Mouse (Mus musculus): ENCODE measurements around the gene Tpt1.

Gene Tpt1

DNA sequence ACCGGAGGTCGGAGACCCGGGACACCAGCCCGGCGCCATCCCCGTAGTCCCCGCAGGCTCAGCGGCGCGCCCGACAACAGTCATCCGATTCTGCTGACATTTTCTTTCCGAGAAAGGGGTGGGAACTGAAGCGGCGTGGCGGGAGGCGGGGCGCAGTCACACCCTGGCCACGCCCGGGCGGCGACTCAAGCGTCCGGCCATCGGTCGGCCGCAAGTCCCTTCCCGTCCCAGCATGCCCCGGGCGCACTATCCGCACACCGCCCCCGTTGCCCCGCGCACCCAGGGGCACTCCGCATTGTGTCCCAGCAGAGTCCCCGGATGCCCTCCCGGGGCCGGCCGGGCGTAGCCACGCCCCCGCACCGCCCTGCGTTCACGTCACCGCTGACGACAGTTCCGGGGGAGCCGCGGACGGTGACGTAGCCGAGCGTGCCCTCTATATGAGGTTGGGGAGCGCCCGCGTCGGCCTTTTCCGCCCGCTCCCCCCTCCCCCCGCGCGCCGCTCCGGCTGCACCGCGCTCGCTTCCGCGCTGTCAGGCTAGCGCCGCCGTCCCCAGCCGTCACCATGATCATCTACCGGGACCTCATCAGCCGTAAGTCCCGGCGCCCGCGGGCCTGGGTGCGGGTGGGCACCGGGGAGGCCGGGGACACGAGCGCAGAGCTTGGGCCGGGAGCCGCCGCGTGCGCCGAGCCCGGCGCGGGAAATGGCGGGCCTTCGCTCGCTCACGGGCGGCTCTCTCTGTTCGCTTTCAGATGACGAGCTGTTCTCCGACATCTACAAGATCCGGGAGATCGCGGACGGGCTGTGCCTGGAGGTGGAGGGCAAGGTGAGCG, at the start of gene Tpt1:
TSS of gene Tpt1 (plus strand) at position 227 of the 831 bp plus-strand sequence.
- in situ Hi-C loops (cut with MboI; ENCODE audit: unreplicated experiment in 2 of 2) = loop anchor here in 1 of 2 experiments (10.0 to 25.0 kb wide), 2 partner anchors 560 to 842 kb away; partner anchors contain the start of gene Zc3h13

GRCm38 (mm10) chr14:75795918-75796317, 49.0 kb upstream of the Tpt1 start:
- in situ Hi-C loops (cut with MboI; ENCODE audit: unreplicated experiment in 2 of 2) = no loop called here

GRCm38 (mm10) chr14:75797769-75798386, 47.0 kb upstream of the Tpt1 start:
- in situ Hi-C loops (cut with MboI; ENCODE audit: unreplicated experiment in 2 of 2) = no loop called here

DNA sequence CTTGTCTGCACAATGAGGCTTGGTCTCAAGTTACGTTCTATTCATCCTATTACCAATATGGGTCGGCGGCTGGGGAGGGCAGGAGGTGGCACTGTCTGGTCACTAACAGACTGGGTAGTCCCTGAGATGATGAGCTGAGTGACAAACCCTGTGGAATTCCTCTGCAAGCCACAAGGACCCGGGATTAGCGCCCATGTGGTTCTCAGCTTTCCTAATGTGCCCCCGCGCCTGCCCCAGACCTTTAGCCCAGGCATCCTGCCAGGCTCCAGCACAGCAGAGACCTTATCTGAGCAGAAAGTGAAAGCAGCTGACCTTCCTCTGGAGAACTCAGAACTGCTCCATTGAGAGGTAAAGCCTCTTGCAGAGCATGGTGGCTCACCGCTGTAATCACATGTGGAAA, 37.1 kb upstream of the Tpt1 start:
- in situ Hi-C loops (cut with MboI; ENCODE audit: unreplicated experiment in 2 of 2) = no loop called here

- in situ Hi-C loops (cut with MboI; ENCODE audit: unreplicated experiment in 2 of 2) = no loop called here
Observed at GRCm38 (mm10) chr14:75809931-75810330, 35.0 kb upstream of the Tpt1 start.

- in situ Hi-C loops (cut with MboI; ENCODE audit: unreplicated experiment in 2 of 2) = no loop called here
Observed at GRCm38 (mm10) chr14:75818528-75818927, 26.4 kb upstream of the Tpt1 start.

DNA sequence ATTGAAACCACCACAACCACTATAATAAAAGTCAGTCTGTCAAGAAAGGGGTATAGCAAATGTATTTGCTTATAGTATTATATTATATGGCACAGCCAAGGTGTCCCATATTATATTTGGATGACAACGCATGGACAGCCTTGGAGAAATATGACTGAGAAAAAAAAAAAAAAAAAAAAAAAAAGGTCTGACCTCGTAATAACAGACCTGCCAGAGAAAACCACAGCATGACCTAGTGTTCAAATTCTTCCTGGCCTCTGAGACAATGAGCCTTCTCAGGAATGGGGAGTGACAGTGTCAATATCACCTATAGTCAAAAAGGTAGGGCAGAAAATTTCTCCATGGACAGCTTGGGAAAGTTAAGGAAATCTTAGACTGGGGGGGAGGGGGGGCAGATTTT, 25.6 kb upstream of the Tpt1 start:
- in situ Hi-C loops (cut with MboI; ENCODE audit: unreplicated experiment in 2 of 2) = no loop called here

DNA sequence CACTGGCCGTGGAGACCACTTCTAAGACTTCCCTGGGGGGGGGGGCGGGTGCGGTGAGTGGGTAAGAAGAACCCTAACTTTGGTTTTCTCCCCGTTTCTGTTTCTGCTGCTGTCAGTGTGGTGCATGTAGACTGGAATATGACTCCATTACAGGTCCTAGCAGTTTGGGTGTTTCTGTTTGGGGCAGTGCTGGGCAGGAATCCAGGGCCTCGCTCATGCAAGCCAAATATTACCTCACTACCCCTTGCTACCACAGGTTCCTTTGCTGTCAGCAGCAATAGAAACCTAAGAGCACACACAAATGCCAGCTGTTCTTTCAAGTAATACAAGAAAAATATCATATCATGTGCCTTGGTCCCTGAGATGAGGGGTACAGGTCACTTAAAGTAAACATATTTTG, 24.9 kb upstream of the Tpt1 start:
- in situ Hi-C loops (cut with MboI; ENCODE audit: unreplicated experiment in 2 of 2) = no loop called here

GRCm38 (mm10) chr14:75826851-75827410, 18.0 kb upstream of the Tpt1 start:
- in situ Hi-C loops (cut with MboI; ENCODE audit: unreplicated experiment in 2 of 2) = loop anchor here in 1 of 2 experiments (5.0 to 25.0 kb wide), 2 partner anchors 35 to 860 kb away; no protein-coding TSS in a partner anchor

- in situ Hi-C loops (cut with MboI; ENCODE audit: unreplicated experiment in 2 of 2) = loop anchor here in 1 of 2 experiments (5.0 to 25.0 kb wide), 2 partner anchors 36 to 859 kb away; no protein-coding TSS in a partner anchor
Observed at GRCm38 (mm10) chr14:75828221-75828620, 16.7 kb upstream of the Tpt1 start.

DNA sequence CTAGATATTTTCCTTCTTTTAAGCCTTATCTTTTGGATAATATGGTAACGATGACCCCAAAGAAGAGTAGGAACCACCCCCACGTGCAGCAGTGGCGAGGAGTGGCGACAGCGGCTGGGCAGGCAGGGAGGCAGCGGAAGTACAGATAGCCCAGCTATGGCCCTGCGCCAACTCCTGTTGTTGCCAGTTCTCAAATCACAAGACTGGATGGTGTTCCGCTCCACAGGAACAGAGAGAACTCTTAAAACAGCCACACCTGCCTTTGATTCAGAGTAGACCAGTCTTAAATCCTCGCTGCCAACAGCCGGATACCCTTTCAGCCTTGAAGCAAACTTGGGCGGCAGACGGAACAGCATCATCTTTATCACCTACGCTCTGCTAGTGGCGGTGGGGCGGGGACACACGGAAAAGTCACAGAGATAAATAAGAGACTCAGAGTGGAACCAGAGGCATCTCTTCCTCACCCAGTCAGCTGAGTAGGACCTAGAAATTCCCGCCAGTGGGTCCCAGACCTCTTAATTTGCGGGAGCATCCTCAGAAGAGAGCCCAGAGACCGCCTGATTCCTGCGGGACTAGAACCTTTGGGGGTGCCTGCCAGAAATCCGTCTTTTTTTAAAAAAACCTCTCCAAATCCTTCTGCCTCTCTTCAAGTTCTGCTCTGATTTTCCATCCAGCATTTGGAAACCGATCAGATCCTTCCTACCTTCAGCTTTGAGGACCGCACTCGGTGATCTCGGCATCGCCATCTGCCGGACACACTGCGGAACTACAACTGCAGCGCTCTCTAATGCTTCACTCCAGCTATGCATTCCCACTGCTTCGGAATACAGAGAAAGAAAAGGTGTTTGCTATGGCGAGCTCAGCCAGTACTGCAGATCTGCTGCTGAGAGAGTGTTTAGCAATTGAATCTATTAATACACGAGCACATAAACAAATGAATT, 15.8 kb upstream of the Tpt1 start:
- in situ Hi-C loops (cut with MboI; ENCODE audit: unreplicated experiment in 2 of 2) = loop anchor here in 1 of 2 experiments (5.0 to 25.0 kb wide), 2 partner anchors 37 to 858 kb away; no protein-coding TSS in a partner anchor

DNA sequence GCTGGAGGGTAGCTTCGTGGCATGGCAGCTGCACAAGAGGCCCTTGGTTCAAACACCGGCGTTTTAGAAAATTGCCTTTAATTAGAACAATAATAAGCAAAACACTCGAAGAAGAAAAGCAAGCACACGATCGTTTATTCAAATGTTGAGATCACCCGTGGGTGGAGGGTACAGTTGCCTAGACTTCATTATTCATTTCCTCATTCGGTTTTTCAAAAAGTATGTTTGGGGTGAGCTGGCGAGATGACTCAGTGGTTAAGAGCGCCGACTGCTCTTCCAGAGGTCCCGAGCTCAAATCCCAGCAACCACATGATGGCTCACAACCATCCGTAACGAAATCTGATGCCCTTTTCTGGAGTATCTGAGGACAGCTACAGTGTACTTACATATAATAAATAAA, 15.1 kb upstream of the Tpt1 start:
- in situ Hi-C loops (cut with MboI; ENCODE audit: unreplicated experiment in 2 of 2) = loop anchor here in 1 of 2 experiments (5.0 to 25.0 kb wide), 4 partner anchors 38 to 857 kb away; partner anchors contain the start of gene Cog3

- in situ Hi-C loops (cut with MboI; ENCODE audit: unreplicated experiment in 2 of 2) = loop anchor here in 1 of 2 experiments (5.0 to 25.0 kb wide), 3 partner anchors 80 to 855 kb away; partner anchors contain the start of gene Cog3
Observed at GRCm38 (mm10) chr14:75832031-75832430, 12.9 kb upstream of the Tpt1 start.

DNA sequence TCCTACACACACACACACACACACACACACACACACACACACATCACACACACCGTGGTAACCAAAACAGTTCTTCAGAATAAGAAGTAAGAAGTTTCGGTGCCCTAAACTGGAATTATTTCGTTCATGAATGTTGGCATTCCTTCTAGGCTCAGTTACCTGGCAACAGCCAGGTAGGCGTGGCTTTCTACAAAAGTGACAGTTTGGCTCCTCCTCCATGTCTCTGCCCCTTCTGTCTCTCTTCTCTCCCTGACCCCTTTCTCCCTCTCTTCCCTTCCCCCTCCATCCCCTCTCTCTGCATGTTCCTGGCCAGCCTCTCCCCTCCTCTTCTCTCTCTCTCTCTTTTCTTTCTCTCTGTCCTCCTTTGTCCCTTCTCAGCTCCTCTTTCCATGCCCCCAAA, 11.9 kb upstream of the Tpt1 start:
- in situ Hi-C loops (cut with MboI; ENCODE audit: unreplicated experiment in 2 of 2) = loop anchor here in 1 of 2 experiments (5.0 to 25.0 kb wide), 3 partner anchors 81 to 854 kb away; partner anchors contain the start of gene Cog3

DNA sequence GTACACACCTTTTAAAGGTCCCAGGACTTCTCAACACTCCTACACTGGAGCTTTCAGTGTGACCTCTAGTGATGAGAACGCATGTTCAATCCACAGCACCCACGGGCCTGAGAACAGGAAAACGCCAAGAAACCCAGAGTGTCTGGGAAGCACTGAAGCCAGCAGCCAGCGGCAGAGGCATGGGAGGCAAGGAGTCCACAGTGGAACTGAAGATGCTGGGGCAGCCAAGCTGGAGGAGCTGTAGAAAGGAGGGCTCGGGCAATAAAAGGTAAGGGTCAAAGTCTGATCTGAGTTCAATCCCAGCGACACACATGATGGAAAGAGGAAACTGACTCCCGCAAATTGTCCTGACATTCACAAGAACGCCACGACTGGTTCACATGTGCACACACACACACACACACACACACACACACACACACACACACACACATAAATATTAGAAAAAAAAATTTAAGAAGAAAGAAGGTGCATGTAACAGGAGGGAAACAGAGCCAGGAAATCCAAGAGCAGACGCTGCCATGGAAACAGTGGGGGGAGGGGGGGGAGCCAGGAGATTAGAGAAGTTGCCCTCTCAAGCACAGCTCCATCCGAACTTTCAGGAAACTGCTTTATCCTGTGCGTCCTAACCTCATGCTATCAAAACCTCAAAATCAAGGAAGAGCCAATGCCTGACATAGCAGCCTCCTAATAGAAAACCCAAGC, 11.2 kb upstream of the Tpt1 start:
- in situ Hi-C loops (cut with MboI; ENCODE audit: unreplicated experiment in 2 of 2) = loop anchor here in 1 of 2 experiments (5.0 to 25.0 kb wide), 3 partner anchors 81 to 854 kb away; partner anchors contain the start of gene Cog3

- in situ Hi-C loops (cut with MboI; ENCODE audit: unreplicated experiment in 2 of 2) = loop anchor here in 1 of 2 experiments (5.0 to 25.0 kb wide), 3 partner anchors 82 to 853 kb away; partner anchors contain the start of gene Cog3
Observed at GRCm38 (mm10) chr14:75834251-75834738, 10.6 kb upstream of the Tpt1 start.

DNA sequence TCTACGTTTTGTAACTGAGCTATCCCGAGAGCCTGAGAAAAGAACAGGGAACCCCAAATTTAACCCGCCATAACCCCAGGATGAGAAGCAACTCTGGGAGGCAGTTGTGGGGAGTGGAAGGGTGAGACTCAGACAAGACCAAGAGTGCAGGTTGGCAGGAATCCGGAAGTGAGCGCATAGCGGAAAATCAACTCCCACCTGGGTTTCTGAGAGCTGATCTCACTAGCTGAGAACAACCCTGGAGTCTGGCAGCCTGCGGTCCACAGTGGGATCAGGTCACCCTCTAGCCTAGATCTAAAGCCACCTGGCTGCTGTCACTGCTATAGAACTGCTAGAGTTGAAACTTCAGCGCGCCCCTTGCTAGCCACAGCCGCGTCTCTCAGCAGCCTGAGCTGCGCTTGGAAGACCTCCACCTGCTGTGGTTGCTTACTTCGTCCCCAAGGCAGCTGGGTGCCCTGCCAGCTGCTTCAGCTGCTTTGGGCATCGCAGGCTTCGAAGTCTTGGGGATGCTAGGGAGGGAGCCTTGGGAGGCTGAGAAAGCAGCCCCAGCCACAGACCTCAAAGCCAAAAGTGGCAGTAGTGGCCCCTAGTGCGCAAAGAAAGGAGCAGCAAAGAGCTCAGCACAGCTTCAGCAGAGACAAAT, 10.0 kb upstream of the Tpt1 start:
- in situ Hi-C loops (cut with MboI; ENCODE audit: unreplicated experiment in 2 of 2) = loop anchor here in 1 of 2 experiments (5.0 to 25.0 kb wide), 3 partner anchors 83 to 852 kb away; partner anchors contain the start of gene Cog3

DNA sequence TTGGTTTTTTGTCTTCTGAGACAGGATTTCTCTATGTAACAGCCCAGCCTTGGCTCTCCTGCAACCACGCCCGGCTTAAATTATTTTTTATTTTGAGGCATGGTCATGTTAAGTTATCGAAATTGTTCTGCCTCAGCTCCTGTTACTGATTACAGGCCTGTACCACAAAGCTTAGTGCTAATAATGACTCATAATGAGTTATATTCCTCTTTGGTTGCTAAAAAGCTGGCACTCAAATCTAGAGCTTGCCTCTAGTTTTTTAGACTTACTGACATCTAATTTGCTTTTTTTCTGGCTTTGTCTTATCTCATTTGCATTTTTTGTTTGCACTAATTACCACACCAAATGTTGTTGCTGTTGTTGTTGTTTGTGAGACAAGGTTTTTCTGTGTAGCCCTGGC, 8.3 kb upstream of the Tpt1 start:
- in situ Hi-C loops (cut with MboI; ENCODE audit: unreplicated experiment in 2 of 2) = loop anchor here in 1 of 2 experiments (10.0 to 25.0 kb wide), 2 partner anchors 792 to 851 kb away; no protein-coding TSS in a partner anchor
